Mouse (Mus musculus): Measurements from ENCODE around the gene Zbtb32.

The Zbtb32 gene

DNA sequence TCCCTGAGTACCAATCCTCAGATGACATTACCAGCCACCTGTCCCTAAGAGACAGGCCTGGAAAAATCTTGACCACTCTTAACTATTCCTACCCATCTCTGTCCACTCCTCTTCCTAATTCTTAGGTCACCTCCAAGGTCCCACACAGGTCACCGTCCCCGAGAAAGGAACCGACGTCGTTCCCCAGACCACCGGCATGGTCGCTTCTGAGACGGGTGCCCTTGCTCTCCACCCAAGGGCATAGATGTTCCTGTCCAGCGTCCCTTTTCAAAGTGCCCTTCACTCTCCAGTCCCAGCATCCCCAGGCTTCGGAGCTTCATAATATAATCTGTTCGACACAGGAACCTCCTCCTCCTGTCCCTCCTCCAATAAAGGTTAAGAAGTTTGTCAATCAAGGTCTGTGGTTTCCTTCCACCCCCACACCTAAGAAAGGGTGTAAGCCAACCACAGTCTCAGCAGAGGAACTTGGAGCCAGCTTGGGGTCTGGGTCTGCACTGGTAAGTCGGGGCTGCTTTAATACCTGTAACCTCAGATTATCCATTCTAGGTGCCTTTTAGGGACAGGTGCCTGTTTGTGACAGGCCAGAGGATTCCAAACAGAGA lies 33.6 kb downstream of the Zbtb32 start, which contains the start of gene Igflr1:
Gene Igflr1 (plus strand): TSS at position 458 of the 602 bp plus-strand sequence.
- DNase-seq = no peak

GRCm38 (mm10) chr7:30563906-30564280 lies 34.8 kb downstream of the Zbtb32 start:
- DNase-seq = peak in 1 of 2 experiments; percentile 24

GRCm38 (mm10) chr7:30563117-30563905 lies 35.4 kb downstream of the Zbtb32 start, which contains the start of the genes U2af1l4, Gm49396 and Psenen:
Gene U2af1l4, plus strand, starts transcription at chr7:30563301.
Gene Gm49396, plus strand, starts transcription at chr7:30563344.
Gene Psenen, minus strand, starts transcription at chr7:30563627.
- DNase-seq = peak; percentile 88 to 91

GRCm38 (mm10) chr7:30562526-30563116 lies 36.1 kb downstream of the Zbtb32 start:
- no peak for DNase-seq

DNA sequence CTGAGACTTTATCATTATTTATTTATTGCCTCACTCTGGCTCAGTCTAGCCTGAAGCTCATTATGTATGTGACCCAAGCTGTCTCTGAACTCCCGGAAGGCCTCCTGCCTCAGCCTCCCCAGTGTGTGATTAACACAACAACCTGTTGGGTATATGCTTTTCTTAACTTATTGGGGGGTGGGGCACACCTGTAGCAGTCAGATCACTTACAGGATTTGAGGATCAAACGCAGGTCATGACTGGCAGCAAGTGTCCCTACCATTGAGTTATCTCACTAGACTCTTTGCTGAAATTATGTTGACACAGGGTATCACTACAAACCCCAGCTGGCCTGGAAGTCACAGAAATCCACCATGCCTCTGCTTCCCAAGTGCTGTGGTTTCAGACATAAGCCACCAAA lies 38.4 kb downstream of the Zbtb32 start:
- DNase-seq = no peak

GRCm38 (mm10) chr7:30559443-30559954 lies 39.2 kb downstream of the Zbtb32 start, which contains the start of gene Lin37:
Gene Lin37, minus strand, starts transcription at chr7:30559838.
- peak; percentile 85 to 90 for DNase-seq

DNA sequence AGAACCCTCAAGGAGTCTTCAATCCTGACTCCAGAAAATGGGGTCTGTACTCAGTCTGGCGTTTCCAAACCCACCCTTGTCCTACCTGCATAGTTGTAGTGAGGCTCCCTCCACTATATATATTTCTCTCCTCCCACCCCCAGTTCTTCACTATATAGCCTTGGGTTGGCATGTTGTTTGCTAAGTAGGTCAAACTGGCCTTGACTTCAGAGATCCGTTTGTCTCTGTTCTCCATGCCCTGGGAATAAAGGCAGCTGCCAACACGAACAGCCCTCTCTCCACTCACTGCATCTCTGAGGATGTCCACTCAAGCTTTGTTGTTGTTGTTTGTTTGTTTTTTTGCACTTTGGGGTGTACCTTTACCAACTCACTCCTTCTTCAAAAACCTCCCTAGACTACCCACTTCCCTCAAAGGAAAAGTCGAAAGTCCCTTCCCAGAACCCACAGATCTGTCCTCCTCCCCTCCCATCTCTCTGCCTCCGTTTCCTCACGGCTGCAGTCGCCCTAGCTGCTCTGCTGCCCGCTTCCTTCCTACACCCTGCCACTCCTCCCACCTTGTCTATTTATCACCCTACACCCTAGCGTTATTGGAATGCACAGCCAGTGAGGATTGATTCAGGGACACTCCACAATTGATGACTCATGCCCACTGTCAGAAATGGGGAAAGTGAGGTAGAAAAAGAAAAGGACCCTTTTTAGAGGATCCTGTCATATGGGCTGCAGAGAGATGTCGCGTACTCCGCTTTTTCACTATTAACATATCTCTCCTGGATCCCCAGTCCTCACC lies 39.9 kb downstream of the Zbtb32 start:
- no peak for DNase-seq

GRCm38 (mm10) chr7:30557901-30558514 lies 40.7 kb downstream of the Zbtb32 start:
- no peak for DNase-seq

- peak in 1 of 2 experiments; percentile 34 for DNase-seq
Measured at GRCm38 (mm10) chr7:30556894-30557536, 41.7 kb downstream of the Zbtb32 start.

DNA sequence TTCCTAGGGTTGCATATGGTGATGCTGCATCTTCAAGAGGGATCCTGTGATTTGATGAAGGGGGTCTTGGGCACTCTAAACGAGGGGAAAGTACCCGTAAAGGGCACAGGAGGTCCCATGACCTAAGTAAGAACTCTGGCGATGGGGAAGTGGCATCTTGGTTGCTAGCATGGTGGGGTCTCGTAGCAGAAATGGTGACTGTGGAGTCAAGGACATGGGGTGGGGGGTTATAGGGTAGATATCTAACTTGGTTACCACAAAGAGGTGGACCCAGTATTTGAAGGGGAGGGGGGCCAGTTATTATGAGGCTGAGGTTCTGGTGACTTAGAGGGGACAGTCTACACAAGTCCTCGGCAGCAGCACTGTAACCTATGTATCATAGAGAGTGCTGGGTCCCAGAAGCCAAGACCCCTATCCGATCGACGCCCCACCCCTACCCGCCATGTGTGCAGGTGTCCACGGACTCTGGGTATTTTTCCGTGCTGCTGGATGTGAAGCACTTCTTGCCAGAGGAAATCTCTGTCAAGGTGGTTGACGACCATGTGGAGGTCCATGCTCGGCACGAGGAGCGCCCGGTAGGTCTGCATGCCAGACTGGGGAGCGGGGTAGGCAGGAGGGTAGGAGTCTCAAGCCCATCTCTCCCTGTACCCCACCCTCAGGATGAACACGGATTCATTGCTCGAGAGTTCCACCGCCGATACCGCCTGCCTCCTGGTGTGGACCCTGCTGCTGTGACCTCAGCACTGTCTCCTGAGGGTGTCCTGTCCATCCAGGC lies 44.7 kb downstream of the Zbtb32 start:
- no peak for DNase-seq

DNA sequence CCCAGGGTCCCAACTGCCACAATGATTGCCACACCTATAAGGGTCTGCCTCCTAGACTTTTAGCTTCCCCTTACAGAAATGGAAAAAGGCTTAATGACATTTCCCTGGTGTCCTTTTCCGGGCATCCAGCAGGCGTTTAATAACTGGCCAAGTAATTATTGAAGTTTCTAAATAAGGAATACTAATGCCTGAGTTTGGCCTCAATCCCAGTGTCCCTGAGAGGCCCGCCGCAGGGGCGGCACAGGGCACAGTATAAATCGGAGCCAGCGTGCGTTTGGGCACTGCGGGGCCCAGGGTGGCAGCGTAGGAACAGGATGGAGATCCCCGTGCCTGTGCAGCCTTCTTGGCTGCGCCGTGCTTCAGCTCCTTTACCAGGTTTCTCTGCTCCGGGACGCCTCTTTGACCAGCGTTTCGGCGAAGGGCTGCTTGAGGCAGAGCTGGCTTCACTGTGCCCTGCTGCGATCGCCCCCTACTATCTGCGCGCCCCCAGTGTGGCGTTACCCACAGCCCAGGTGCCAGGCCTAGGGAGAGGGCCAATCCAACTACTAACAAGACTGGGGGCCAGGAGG lies 45.6 kb downstream of the Zbtb32 start:
- DNase-seq = peak in 1 of 2 experiments; percentile 22

DNA sequence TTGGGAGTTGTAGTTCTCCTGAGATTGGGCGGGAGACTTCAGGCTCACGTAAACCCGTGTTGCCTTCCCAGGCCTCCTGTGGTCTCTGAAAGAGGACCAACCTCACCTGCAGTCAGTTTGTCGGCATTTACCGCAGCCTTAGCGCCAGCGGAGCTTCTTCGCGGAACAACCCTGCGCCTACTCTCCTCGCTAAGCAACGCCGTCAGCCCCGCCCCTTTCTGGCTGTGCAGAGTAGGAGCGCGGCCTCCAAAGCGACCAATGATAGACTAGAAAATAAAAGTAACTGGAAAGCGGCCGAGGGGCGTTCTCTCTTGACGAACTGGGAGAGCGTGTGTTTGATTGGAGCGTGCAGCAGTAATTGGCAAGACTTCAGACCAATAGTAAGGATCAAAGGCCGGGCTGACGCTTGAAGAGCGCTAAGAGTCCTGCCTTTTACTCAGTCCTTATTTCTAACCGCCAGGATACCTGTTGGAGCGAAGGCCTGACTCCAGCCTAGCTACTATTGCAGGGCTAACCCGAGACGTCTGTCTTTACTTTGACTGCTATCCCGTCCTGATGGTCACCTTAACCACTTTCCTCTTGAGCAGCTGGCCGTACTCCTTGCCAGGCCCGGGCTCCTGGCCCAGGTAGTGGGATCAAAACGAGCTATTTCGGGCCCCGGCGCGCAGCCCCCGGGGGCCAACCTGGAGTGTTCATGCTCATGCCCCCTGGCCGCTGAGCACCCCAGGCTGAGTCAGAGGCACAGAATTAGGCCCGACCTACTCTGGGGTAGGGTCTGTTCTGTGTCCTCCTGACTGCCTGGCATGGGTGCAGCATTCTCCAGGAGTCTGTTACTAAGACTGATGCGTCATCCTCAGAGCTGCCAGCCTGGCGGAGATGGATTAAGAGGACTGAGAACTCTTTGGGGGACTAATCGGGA lies 46.3 kb downstream of the Zbtb32 start, which contains the start of the genes Hspb6 and Proser3:
Gene Hspb6 (plus strand): TSS at position 77 of the 919 bp plus-strand sequence.
Gene Proser3 (minus strand): TSS at position 198 of the 919 bp plus-strand sequence.
- peak; percentile 89 to 90 for DNase-seq

DNA sequence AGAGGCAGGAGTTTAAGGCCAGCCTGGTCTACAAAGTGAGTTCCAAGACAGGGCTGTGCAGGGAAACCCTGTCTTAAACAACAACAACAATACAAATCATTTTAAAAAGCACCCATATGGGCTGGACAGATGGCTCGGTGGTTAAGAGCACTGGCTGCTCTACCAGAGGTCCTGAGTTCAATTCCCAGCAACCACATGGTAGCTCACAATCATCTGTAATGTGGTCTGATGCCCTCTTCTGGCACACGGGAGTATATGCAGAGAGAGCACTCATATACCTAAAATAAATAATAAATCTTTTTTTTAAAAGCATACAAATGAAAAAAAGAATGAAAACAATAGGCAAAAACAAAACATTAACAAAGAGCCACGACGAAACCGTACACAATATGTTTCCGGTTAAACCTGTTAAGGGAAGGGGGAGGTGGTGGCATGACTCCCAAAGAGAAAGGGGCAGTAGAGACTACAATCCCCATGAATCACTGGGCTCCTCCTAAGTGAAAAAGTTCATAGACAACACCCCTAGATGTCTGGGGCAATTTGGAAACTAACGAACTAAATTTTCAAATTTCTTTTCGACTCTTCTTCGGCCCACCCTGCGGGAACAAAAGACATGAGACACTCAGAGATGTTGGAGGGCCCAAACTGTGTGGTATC lies 47.1 kb downstream of the Zbtb32 start:
- DNase-seq = no peak

DNA sequence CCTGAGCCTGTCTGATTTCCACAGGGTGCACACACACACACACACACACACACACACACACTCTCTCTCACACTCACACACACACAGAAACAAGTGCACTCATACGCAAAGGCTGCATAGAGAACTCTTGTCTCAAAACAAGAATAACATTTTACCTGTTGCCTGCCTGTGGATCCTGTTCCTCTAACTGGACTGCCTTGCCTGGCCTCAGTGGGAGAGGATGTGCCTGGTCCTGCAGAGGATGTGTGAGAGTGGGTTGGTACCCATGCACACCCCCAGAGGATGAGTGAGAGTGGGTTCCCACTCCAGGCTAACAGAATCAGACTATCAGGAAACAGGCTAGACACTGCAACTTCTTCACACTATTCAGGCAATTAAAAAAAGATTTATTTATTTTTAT lies 48.1 kb downstream of the Zbtb32 start:
- DNase-seq = no peak

GRCm38 (mm10) chr7:30549880-30550279 lies 48.8 kb downstream of the Zbtb32 start:
- no peak for DNase-seq

DNA sequence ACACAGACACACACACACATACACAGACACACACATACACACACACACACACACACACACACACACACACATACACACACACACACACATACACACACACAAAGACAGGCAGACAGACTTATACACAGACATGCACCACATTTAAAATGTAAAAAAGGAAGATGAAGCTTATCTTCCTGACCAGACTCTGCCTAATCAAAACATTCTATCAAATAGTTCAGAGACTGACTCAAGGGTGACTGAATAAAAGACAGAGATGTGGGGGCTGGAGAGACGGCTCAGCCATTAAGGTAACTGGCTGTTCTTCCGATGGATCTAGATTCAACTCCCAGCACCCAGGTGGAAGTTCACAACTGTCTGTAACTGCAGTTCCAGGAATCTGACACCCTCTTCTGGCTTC lies 54.4 kb downstream of the Zbtb32 start:
- DNase-seq = no peak

GRCm38 (mm10) chr7:30540572-30540971 lies 58.1 kb downstream of the Zbtb32 start:
- no peak for DNase-seq
